Mouse (Mus musculus): Measurements from ENCODE around the gene Synpo2. TPM values are rescaled to one million over a fixed set of nuclear protein-coding genes. Genes with fewer than 3 reads are reported as not detected.

Gene Synpo2
- polyA plus RNA-seq, 1 experiment from 2014 or later = 11.5 TPM

DNA sequence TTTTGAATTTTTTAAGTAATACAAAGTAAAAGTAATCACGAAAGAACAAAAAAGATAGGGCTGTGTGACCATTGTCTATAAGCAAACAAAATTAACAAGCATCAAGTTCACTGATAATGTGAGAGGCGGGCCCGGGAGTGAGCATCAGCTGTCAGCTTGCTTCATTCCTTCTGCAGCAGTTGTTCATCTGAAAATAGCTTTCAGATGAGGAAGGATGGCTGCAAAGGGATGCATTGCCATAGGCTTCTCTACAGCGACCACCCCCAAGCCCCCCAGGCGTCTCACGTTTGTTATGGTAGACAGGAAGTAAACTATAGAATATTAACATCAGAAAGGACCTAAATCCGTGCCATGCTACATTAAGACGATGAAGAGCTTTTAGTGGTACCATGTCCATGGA lies 202.1 kb downstream of the Synpo2 start:
- 52% methylated on average over 8 of the region's 8 CpGs for WGBS
- peak overlapping the region; percentile 94 for H3K27ac ChIP-seq (ENCODE audit: low read length)
- H3K9me3 ChIP-seq (replicated peaks; ENCODE audit: control insufficient read depth, low read length) = no peaks in the 10 kb centered on the region
- H3K27me3 ChIP-seq (ENCODE audit: control insufficient read depth, insufficient read depth, low read length) = no peaks in the 10 kb centered on the region
- no peaks in the 10 kb centered on the region for H3K36me3 ChIP-seq (ENCODE audit: control insufficient read depth, insufficient read depth)
- ATAC-seq (replicated peaks; ENCODE audit: extremely low read depth, insufficient read depth, low FRiP score) = no peak
- peaks cover 17% of the 10 kb centered on the region for H3K4me1 ChIP-seq (ENCODE audit: control insufficient read depth, insufficient read depth, low read length)
- H3K9ac ChIP-seq (ENCODE audit: low read length) = peak overlapping the region; percentile 73
- peak overlapping the region; percentile 50 for H3K4me3 ChIP-seq (ENCODE audit: low read length)
- peak overlapping the region; percentile 56 for H3K4me2 ChIP-seq (ENCODE audit: low read depth, low read length)

Other genes with a start within 250 kb of the Synpo2 start
- 243 and 252 TPM in 2 replicates for gene Myoz2, start 201.1 kb downstream of the Synpo2 start, polyA plus RNA-seq (2015; fragmentation: Nextera tagmentation; extraction: Ambion mirVana)
- 61.6 and 66.3 TPM in 2 replicates for gene Sec24d, start 31.3 kb upstream of the Synpo2 start, polyA plus RNA-seq (2015; fragmentation: Nextera tagmentation; extraction: Ambion mirVana)
- gene Mettl14, start 150.0 kb upstream of the Synpo2 start, polyA plus RNA-seq (2015; fragmentation: Nextera tagmentation; extraction: Ambion mirVana) = 19.8 and 23.5 TPM in 2 replicates
- gene Prss12, start 210.8 kb upstream of the Synpo2 start, polyA plus RNA-seq (2015; fragmentation: Nextera tagmentation; extraction: Ambion mirVana) = 3.6 and 4.4 TPM in 2 replicates

Data from heart, embryonic 16.5 days (tissue).